Mouse (Mus musculus): ENCODE data around the gene Asap2. TPM values are rescaled to one million over a fixed set of nuclear protein-coding genes. Genes with fewer than 3 reads are reported as not detected.

Asap2 gene
- total RNA-seq, 2 experiments from 2014 or later: 10.5 to 10.9 TPM

DNA sequence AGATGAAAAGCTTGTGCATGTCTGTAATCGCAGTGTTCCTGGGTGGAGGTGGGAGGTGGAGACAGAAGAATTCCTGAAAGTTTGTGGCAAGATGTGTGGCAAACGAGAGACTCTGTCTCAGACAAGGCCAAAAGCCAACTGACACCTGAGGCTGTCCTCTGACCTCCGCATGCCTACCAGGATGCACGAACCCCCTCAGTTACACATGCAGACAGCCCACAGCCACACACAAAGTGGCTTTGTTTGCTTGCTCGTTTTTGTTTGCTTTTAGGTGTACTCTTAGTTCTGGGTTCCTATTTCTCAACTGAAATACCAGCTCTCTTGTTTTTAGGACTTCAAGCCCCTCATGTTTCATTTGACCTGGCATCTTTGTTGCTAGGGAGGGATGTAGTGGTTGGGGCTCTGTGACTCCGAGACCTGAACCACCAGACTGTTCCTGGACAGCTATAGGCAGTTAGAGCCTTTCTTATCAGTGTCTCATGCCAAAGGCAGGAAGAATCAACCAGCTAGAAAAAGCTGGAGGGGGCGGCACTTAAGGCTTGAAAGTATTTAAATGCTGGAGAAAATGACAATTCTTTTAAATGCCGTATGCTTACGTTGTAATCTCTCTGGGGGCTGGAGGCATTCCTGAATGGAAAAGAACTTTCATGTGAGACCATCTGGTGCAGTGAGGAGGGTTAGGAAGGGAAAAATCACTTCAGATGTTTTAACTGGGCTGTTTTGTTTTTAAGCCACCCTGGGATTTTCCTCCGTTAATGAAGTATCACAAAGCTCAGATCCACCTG lies 211.4 kb downstream of the Asap2 start:
- intact Hi-C loops (cut with DNase I): loop anchor here (2.0 kb wide), 1 partner anchor 91 kb away; no protein-coding TSS in a partner anchor
- DNase-seq: no peak

- intact Hi-C loops (cut with DNase I): no loop called here
- peak; percentile 52 to 53 for DNase-seq
Measured at GRCm38 (mm10) chr12:21204701-21205312, 214.5 kb downstream of the Asap2 start.

DNA sequence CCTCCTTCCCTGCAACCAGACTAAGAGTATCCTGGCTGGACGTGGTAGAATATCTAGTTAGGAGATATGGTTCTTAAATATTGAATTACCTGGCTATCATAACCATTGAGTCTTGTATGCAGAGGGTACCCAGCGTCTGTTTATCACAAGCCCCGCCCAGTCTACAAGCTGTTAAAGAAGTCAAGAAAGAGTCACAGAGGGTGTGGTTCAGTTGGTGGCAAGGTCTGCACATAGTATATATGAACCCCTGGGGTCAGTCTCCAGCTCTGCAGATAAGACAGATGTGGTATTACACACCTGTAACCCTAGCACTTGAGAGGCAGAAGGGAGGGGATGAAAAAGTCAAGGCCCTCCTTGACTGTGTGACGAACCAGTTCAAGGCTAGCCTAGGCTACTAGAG lies 215.5 kb downstream of the Asap2 start:
- intact Hi-C loops (cut with DNase I): no loop called here
- DNase-seq: no peak

- intact Hi-C loops (cut with DNase I): no loop called here
- DNase-seq: no peak
Measured at GRCm38 (mm10) chr12:21207422-21207821, 217.2 kb downstream of the Asap2 start.

GRCm38 (mm10) chr12:21208172-21208795 lies 218.0 kb downstream of the Asap2 start:
- DNase-seq: no peak
- intact Hi-C loops (cut with DNase I): no loop called here

GRCm38 (mm10) chr12:21209273-21209672 lies 219.0 kb downstream of the Asap2 start:
- intact Hi-C loops (cut with DNase I): no loop called here
- no peak for DNase-seq

- DNase-seq: no peak
- intact Hi-C loops (cut with DNase I): no loop called here
Measured at GRCm38 (mm10) chr12:21212876-21213275, 222.6 kb downstream of the Asap2 start.

DNA sequence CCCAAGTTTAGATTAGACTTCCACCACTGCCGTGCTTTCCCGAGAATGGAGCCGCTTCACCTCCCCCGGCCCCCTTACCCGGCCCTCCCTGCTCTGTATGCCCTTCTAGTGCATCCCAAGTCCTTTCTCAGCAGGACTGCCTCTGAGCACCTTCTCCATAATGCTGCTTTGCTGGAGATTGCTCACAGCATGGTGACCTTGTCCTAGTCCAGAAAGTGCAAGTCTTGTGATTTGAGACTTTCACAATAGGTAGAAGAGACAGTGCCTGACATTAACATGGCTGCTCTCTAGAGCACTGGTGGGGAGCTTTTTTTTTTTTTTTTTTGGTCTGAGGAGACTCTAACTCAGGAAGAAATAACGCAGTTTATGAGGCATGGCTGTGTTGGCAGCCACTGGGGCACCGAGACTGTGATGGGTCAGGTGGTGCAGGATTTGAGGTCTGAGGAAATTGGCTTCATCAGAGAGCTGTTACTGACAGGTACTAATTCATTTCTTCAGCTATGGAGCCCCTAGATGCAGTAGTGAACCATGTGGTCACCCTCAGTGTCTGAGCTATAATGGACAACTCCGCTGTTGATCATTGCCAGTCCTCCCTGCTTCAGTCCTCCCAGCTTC lies 224.4 kb downstream of the Asap2 start:
- DNase-seq: no peak
- intact Hi-C loops (cut with DNase I): no loop called here

DNA sequence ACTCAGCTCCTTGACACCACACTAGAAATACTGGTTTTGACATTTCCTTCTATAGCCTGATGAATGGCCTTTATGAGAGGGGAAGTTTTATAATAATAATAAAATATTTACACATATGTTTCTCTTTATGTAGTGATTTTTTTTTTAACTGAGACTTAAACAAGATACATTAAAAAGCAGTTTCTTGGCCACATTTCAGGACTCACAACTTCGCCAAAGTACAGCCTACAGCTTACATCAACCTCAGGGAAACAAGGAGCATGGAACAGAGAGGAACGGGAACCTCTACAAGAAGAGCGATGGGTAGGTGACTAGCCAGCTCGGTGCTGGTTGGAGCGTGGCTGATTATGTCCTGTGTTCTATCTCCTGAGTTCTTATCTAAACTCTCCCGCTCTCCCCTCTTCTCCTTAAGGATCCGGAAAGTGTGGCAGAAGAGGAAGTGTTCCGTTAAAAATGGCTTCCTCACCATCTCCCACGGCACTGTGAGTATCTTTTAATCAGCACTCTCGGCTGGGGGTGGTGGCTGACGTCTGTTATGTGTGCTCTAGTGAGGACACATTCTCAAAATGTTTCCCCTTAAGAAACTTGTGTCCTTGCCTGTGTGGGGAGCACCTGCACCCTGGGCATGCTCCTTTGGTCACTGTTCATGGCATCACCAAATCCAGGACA lies 227.7 kb downstream of the Asap2 start:
- intact Hi-C loops (cut with DNase I): no loop called here
- no peak for DNase-seq

GRCm38 (mm10) chr12:21220596-21220995 lies 230.3 kb downstream of the Asap2 start:
- intact Hi-C loops (cut with DNase I): loop anchor here (5.0 kb wide), 1 partner anchor 513 kb away; no protein-coding TSS in a partner anchor
- no peak for DNase-seq

DNA sequence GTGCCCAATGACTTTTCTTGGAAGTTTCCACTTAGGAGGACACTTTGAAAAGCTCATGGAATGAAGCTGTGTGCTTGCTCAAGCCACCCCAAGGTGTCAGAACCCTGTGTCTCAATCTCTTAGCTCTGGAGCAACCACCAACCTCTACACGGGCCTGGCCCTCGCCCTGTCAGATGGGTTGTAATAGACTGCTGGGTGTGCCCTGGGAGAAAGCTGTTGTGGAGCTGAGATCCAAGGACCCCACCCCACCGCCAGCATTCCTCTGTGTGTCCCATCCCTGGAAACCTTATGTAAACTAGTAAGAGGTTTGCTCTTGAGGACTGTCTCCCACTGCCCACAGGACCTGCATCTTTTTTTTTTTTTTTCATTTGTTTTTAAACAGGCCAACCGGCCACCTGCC lies 233.7 kb downstream of the Asap2 start:
- no peak for DNase-seq
- intact Hi-C loops (cut with DNase I): loop anchor here (5.0 kb wide), 1 partner anchor 517 kb away; no protein-coding TSS in a partner anchor

GRCm38 (mm10) chr12:21225358-21225757 lies 235.1 kb downstream of the Asap2 start:
- DNase-seq: no peak
- intact Hi-C loops (cut with DNase I): loop anchor here (5.0 kb wide), 1 partner anchor 508 kb away; no protein-coding TSS in a partner anchor

GRCm38 (mm10) chr12:21226316-21226715 lies 236.1 kb downstream of the Asap2 start:
- intact Hi-C loops (cut with DNase I): loop anchor here (2.0 to 5.0 kb wide), 2 partner anchors 150 to 509 kb away; no protein-coding TSS in a partner anchor

DNA sequence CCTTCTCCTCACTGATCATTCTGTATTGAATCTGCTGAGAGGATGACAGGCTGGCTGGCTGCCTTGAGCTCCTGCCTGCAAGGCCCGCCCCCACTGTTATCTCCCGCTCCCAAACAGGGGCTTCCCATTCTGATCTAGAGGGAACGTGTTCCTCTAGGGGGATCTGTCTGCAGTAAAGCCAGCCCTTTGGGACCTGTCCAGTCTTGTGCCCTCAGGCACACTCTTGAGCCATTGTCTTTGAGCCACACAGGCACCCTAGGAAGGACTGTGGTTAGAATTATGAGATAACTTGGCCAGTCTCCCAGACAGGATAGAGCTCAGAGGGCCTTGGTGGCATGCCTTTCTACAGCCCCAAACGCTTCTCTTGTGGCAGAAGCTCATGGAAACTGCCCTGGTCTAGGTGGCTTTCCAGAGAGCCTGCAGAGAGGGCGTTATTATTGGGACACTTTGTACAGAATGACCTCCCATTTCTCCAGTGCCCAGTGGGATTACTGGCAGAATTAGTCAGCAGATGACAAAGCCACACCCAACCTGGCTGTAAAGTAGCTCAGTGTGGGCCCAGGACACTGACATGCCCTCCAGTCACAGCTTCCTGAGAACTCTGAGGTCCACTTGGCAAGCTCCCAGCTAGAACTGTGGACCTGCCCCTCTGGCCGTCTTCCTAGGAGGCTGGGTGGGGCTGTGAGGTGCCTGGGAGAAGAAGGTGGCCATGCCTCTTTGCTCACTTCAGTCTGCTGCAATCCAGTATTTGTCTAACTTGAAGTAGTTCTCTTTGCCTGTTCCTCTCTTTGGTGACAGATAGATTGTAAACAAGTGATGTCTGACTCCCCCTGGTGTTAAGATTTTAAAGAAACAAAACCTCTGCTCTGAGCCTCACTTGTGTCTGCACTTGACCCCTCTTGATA lies 237.1 kb downstream of the Asap2 start:
- intact Hi-C loops (cut with DNase I): loop anchor here (1.0 to 5.0 kb wide), 3 partner anchors 116 to 510 kb away; no protein-coding TSS in a partner anchor

More at GRCm38 (mm10) chr12:21226316-21226715, 236.1 kb downstream of the Asap2 start:
- no peak for DNase-seq

DNA sequence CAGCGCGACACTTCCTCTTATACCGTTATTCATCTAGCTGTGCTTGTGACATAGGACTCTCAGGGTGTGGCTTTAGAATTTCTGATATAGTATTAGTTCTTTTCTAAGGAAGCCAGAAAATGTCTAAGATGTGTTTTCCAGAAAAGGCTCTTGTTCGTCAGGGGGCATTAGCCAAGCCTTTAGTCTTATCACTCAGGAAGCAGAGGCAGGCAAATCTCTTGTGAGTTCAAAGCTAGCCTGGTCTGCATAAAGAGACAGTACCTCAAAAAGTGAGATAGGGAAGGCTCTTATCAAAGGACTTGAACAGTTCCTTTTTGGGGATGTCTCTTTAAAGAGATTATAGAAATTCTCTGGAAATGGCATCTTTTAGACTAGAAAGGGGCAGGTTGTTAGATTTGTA lies 238.4 kb downstream of the Asap2 start:
- no peak for DNase-seq
- intact Hi-C loops (cut with DNase I): loop anchor here (5.0 kb wide), 1 partner anchor 511 kb away; no protein-coding TSS in a partner anchor

More for the DNA sequence above, 237.1 kb downstream of the Asap2 start:
- DNase-seq: peak; percentile 75 to 83

GRCm38 (mm10) chr12:21229076-21229918 lies 239.0 kb downstream of the Asap2 start:
- no peak for DNase-seq
- intact Hi-C loops (cut with DNase I): loop anchor here (5.0 kb wide), 1 partner anchor 512 kb away; no protein-coding TSS in a partner anchor

DNA sequence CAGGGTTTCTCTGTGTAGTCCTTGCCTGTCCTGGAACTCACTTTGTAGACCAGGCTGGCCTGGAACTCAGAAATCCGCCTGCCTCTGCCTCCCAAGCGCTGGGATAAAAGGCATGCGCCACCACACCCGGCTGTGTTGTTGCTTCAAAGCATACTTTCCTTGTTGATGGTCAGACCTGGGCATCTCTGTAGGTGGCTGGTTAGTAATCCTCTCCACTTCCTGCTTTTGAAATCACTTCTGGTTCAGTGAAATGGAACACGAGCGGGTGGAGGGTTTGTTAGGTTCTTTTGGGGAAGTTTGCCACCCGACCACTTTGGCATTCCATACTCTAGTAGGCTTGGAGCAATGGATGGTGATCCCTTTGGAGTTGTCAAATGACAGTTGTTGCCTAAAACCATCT lies 243.5 kb downstream of the Asap2 start:
- DNase-seq: no peak
- intact Hi-C loops (cut with DNase I): no loop called here

- intact Hi-C loops (cut with DNase I): no loop called here
- no peak for DNase-seq
Measured at GRCm38 (mm10) chr12:21234560-21234959, 244.3 kb downstream of the Asap2 start.

Measured in heart, postnatal 36 days (tissue).